Mouse (Mus musculus): ENCODE measurements around the gene Ccdc24. TPM values are rescaled to one million over a fixed set of nuclear protein-coding genes. Genes with fewer than 3 reads are reported as not detected.

Ccdc24 gene
- polyA plus RNA-seq, 1 experiment from 2014 or later: 2.3 TPM

GRCm38 (mm10) chr4:117850871-117851270, 21.5 kb downstream of the Ccdc24 start:
- no peak for ATAC-seq (ENCODE audit: insufficient read depth, low FRiP score, low read depth)
- 81% methylated on average over 7 of the region's 7 CpGs for WGBS
- H3K9ac ChIP-seq: no peak overlapping the region

DNA sequence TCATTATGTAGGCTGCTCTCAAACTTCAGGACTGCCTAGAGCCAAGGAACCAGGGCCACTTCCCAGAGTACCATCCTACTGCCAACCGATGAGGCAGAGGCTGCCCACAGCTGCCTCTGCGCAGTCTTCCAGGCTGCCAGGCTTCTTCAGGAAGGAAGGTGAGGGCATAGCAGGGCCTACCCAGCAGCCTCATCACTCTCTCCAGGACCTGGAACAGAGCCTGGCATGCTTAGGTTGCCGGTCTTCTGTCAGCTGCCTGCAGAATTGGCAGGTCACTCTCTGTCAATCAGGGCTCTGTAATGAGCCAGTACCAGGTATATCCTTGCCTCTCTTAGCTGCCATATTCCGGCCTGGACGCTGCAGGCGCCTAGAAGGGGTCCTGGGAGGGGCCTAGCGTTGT, 22.2 kb downstream of the Ccdc24 start:
- no peaks in the 10 kb centered on the region for H3K27me3 ChIP-seq (replicated peaks)
- H3K36me3 ChIP-seq: no peaks in the 10 kb centered on the region
- H3K27ac ChIP-seq: no peak overlapping the region
- 88% methylated on average over 7 of the region's 7 CpGs for WGBS
- no peak overlapping the region for H3K9ac ChIP-seq
- no peaks in the 10 kb centered on the region for H3K4me1 ChIP-seq
- no peaks in the 10 kb centered on the region for H3K9me3 ChIP-seq
- H3K4me2 ChIP-seq: no peak overlapping the region
- ATAC-seq (ENCODE audit: insufficient read depth, low FRiP score, low read depth): no peak
- no peak overlapping the region for H3K4me3 ChIP-seq (replicated peaks)

More at GRCm38 (mm10) chr4:117850871-117851270, 21.5 kb downstream of the Ccdc24 start:
- Histone ChIP-seq H3K27me3 (replicated peaks) (no peaks in the 10 kb centered on the region), H3K27ac (no peak overlapping the region), H3K4me2 (no peak overlapping the region), H3K9me3 (no peaks in the 10 kb centered on the region), H3K36me3 (no peaks in the 10 kb centered on the region), H3K4me3 (replicated peaks) (no peak overlapping the region), H3K4me1 (no peaks in the 10 kb centered on the region)

GRCm38 (mm10) chr4:117849506-117849905, 22.9 kb downstream of the Ccdc24 start:
- WGBS: 79% methylated on average over 5 of the region's 5 CpGs
- no peak overlapping the region for H3K4me2 ChIP-seq
- H3K36me3 ChIP-seq: no peaks in the 10 kb centered on the region
- no peak overlapping the region for H3K27ac ChIP-seq
- H3K4me3 ChIP-seq (replicated peaks): no peak overlapping the region
- ATAC-seq (ENCODE audit: insufficient read depth, low FRiP score, low read depth): no peak
- no peaks in the 10 kb centered on the region for H3K4me1 ChIP-seq
- no peak overlapping the region for H3K9ac ChIP-seq
- H3K27me3 ChIP-seq (replicated peaks): no peaks in the 10 kb centered on the region
- no peaks in the 10 kb centered on the region for H3K9me3 ChIP-seq

- Histone ChIP-seq H3K4me2 (no peak overlapping the region), H3K9me3 (no peaks in the 10 kb centered on the region), H3K27me3 (replicated peaks) (no peaks in the 10 kb centered on the region), H3K36me3 (no peaks in the 10 kb centered on the region), H3K27ac (no peak overlapping the region), H3K4me3 (replicated peaks) (no peak overlapping the region), H3K4me1 (no peaks in the 10 kb centered on the region), H3K9ac (no peak overlapping the region)
- no peak for ATAC-seq (ENCODE audit: insufficient read depth, low FRiP score, low read depth)
- WGBS: 66% methylated on average over 17 of the region's 17 CpGs
These were observed 23.3 kb downstream of the Ccdc24 start for GRCm38 (mm10) chr4:117849063-117849462.

DNA sequence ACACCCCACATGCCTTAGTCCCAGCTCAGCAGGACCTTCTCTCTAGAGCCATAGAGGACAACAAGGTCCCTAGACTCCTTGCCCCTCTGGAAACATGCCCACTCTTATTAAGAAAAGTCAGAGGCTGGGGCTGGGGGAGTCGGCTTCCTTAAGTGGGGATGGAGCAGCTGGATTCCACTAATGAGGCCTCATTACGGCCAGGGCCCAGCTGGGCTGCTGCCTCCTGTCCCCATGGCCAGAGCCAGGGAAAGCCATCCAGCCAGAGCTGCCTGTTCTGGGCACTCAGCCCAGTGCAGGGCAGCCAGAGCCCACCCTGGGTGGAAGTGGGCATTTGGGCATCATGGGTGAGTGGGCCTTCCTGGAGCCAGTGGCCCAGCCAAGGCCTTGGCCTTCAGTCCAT, 25.3 kb downstream of the Ccdc24 start:
- no peaks in the 10 kb centered on the region for H3K9me3 ChIP-seq
- H3K27ac ChIP-seq: peak overlapping the region; percentile 67
- no peaks in the 10 kb centered on the region for H3K36me3 ChIP-seq
- no peaks in the 10 kb centered on the region for H3K27me3 ChIP-seq (replicated peaks)
- no peak overlapping the region for H3K4me3 ChIP-seq (replicated peaks)
- H3K9ac ChIP-seq: no peak overlapping the region
- no peaks in the 10 kb centered on the region for H3K4me1 ChIP-seq
- ATAC-seq (ENCODE audit: insufficient read depth, low FRiP score, low read depth): no peak
- no peak overlapping the region for H3K4me2 ChIP-seq
- WGBS: 53% methylated on average over 2 of the region's 2 CpGs

DNA sequence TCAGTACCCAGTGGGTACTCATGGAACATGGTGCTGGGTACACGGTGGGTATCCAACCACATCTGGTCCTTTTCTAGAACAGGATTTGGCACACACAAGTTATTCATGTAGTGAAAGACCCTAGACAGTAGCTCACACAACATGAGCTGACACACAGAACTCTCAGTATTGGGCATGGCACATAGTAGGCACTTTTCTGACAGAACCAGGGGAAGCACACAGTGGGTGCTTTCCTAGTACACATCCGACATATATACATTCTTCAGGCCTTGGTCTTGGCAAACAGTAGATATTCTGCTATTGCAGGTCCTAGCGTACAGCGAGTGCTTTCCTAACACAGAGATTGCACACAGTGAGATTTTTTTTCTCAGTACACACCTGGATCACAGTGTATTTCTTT, 26.1 kb downstream of the Ccdc24 start:
- Histone ChIP-seq H3K4me3 (replicated peaks) (no peak overlapping the region), H3K9me3 (no peaks in the 10 kb centered on the region), H3K4me1 (no peaks in the 10 kb centered on the region), H3K4me2 (no peak overlapping the region), H3K36me3 (no peaks in the 10 kb centered on the region), H3K27me3 (replicated peaks) (no peaks in the 10 kb centered on the region), H3K9ac (no peak overlapping the region), H3K27ac (no peak overlapping the region)
- 95% methylated on average over 4 of the region's 4 CpGs for WGBS
- no peak for ATAC-seq (ENCODE audit: insufficient read depth, low FRiP score, low read depth)

- H3K9me3 ChIP-seq: no peaks in the 10 kb centered on the region
- H3K27me3 ChIP-seq (replicated peaks): no peaks in the 10 kb centered on the region
- no peak overlapping the region for H3K4me3 ChIP-seq (replicated peaks)
- no peak overlapping the region for H3K4me2 ChIP-seq
- no peaks in the 10 kb centered on the region for H3K36me3 ChIP-seq
- H3K27ac ChIP-seq: no peak overlapping the region
- WGBS: 81% methylated on average over 11 of the region's 11 CpGs
- H3K9ac ChIP-seq: no peak overlapping the region
- 0 out of 2 replicates have a peak, but pooled peaks cover 2% of the 10 kb centered on the region for H3K4me1 ChIP-seq
- ATAC-seq (ENCODE audit: insufficient read depth, low FRiP score, low read depth): no peak
These were observed 27.0 kb downstream of the Ccdc24 start for GRCm38 (mm10) chr4:117845316-117845715.

- no peaks in the 10 kb centered on the region for H3K27me3 ChIP-seq (replicated peaks)
- no peak overlapping the region for H3K9ac ChIP-seq
- 0 out of 2 replicates have a peak, but pooled peaks cover 2% of the 10 kb centered on the region for H3K4me1 ChIP-seq
- no peak for ATAC-seq (ENCODE audit: insufficient read depth, low FRiP score, low read depth)
- H3K4me2 ChIP-seq: no peak overlapping the region
- H3K4me3 ChIP-seq (replicated peaks): no peak overlapping the region
- 79% methylated on average over 5 of the region's 5 CpGs for WGBS
- no peaks in the 10 kb centered on the region for H3K9me3 ChIP-seq
- H3K27ac ChIP-seq: no peak overlapping the region
- H3K36me3 ChIP-seq: no peaks in the 10 kb centered on the region
These were observed 27.9 kb downstream of the Ccdc24 start for GRCm38 (mm10) chr4:117844467-117844866.

DNA sequence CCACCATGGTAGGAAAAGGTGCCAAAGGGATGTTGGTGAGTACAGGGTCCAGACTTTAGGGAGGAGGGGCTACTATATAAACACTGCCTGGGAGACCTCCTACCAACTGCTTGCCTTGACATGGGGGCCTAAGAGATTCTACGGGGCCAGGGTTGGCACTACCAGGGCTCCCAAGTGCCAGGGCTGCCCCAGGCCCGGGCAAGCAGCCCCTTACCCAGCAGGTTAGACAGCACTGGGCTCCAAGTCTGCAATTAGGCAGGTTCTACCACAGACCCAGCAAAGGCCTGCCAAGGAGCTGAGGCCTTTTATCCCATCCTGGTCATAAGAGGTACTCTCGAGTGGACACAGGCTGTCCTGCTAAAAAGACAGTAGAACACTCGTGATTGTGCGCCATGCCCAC, 29.3 kb downstream of the Ccdc24 start:
- 93% methylated on average over 5 of the region's 5 CpGs for WGBS
- no peaks in the 10 kb centered on the region for H3K36me3 ChIP-seq
- no peak overlapping the region for H3K27ac ChIP-seq
- no peak overlapping the region for H3K9ac ChIP-seq
- ATAC-seq (ENCODE audit: insufficient read depth, low FRiP score, low read depth): no peak
- 0 out of 2 replicates have a peak, but pooled peaks cover 2% of the 10 kb centered on the region for H3K4me1 ChIP-seq
- H3K27me3 ChIP-seq (replicated peaks): no peaks in the 10 kb centered on the region
- no peak overlapping the region for H3K4me2 ChIP-seq
- no peak overlapping the region for H3K4me3 ChIP-seq (replicated peaks)
- H3K9me3 ChIP-seq: no peaks in the 10 kb centered on the region

DNA sequence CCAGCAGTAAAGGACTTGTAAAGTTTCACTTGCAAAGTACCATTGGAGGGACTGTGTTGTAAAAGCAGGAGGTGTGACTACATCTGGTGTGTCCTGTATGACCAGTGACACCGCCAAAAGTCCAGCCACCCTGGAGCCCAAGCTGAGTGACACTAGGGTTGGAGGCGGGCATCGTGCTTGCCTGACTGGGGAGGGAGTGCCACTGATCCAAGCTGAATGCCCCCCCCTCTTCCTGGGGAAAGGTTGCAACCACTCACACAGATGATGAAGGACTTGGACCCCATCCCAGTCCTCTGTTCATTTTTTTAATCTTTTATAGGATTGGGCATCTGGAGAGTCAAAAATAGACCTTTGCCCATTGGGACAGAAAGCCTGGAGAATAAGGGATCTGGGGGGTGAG, 30.8 kb downstream of the Ccdc24 start:
- Histone ChIP-seq H3K4me2 (no peak overlapping the region), H3K36me3 (no peaks in the 10 kb centered on the region), H3K27ac (no peak overlapping the region), H3K27me3 (replicated peaks) (no peaks in the 10 kb centered on the region), H3K4me3 (replicated peaks) (no peak overlapping the region), H3K9me3 (no peaks in the 10 kb centered on the region), H3K9ac (no peak overlapping the region), H3K4me1 (peaks cover 8% of the 10 kb centered on the region; the same call in 1 of the 2 replicates)
- WGBS: 74% methylated on average over 3 of the region's 3 CpGs
- ATAC-seq (ENCODE audit: insufficient read depth, low FRiP score, low read depth): no peak

GRCm38 (mm10) chr4:117840821-117841220, 31.5 kb downstream of the Ccdc24 start:
- WGBS: 79% methylated on average over 5 of the region's 5 CpGs
- H3K4me3 ChIP-seq (replicated peaks): no peak overlapping the region
- H3K36me3 ChIP-seq: no peaks in the 10 kb centered on the region
- H3K27me3 ChIP-seq (replicated peaks): no peaks in the 10 kb centered on the region
- H3K4me1 ChIP-seq: peaks cover 8% of the 10 kb centered on the region; the same call in 1 of the 2 replicates
- H3K9me3 ChIP-seq: no peaks in the 10 kb centered on the region
- H3K9ac ChIP-seq: no peak overlapping the region
- peak overlapping the region; percentile 22; the same call in 1 of the 2 replicates for H3K27ac ChIP-seq
- ATAC-seq (ENCODE audit: insufficient read depth, low FRiP score, low read depth): no peak
- no peak overlapping the region for H3K4me2 ChIP-seq

GRCm38 (mm10) chr4:117839366-117839765, 33.0 kb downstream of the Ccdc24 start:
- peaks cover 12% of the 10 kb centered on the region for H3K4me1 ChIP-seq
- ATAC-seq (ENCODE audit: insufficient read depth, low FRiP score, low read depth): no peak
- H3K4me2 ChIP-seq: no peak overlapping the region
- no peak overlapping the region for H3K4me3 ChIP-seq (replicated peaks)
- no peak overlapping the region for H3K27ac ChIP-seq
- WGBS: 67% methylated on average over 6 of the region's 6 CpGs
- no peaks in the 10 kb centered on the region for H3K36me3 ChIP-seq
- no peak overlapping the region for H3K9ac ChIP-seq
- H3K27me3 ChIP-seq (replicated peaks): no peaks in the 10 kb centered on the region
- H3K9me3 ChIP-seq: no peaks in the 10 kb centered on the region

DNA sequence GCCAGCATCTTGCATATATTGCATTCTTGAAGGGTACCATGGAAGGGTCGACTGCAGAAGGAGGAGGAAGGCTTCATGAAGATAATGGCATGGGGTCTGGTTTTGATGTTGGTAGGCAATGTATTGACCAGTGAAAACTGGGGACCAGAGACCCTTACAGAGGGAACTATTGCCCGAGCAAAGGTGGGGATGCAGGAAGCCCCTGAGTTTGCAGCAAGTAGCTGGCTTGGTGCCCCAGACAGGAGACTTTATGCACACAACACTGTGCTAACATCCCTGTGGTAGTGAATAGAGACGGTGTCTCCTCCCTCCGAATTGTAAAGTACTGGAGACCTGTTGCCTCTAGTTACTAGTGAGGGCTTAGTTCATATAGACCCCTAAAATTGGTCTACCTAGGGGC, 35.1 kb downstream of the Ccdc24 start:
- Histone ChIP-seq H3K4me2 (peak overlapping the region; percentile 93), H3K27ac (no peak overlapping the region), H3K4me1 (peaks cover 13% of the 10 kb centered on the region), H3K27me3 (replicated peaks) (no peaks in the 10 kb centered on the region), H3K36me3 (no peaks in the 10 kb centered on the region), H3K9ac (no peak overlapping the region), H3K9me3 (no peaks in the 10 kb centered on the region), H3K4me3 (replicated peaks) (peak overlapping the region; percentile 58; the same call in 1 of the 2 replicates)
- 64% methylated on average over 4 of the region's 4 CpGs for WGBS
- ATAC-seq (ENCODE audit: insufficient read depth, low FRiP score, low read depth): no peak
